20 mouse cellular contexts compared by ENCODE assay signal in the genomic region with DNA sequence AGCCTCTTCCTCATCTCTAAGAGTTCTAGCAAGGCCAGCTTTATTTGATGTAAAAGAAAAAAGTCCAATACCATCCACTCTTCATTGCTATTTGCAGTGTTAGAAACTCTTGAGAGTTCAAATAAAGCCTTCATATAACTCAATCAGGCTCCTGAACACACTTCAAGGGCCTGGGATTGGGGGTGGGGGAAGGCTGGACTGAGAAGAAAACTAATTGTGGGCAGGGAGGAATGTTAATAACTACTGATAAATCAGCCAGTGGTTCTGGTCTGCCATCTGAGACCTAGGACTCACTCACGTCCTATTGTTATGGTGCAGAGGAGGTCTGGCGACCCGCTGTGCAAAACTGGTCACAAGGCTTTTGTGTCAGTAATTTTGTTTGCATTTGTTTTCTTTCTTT. TPM values are rescaled to one million over a fixed set of nuclear protein-coding genes. Genes with fewer than 3 reads are reported as not detected.
A peak's percentile ranks its signal among the peaks of the same experiment; 100 is the strongest.
DNase-seq lines count a peak whose midpoint lies in the region; ATAC-seq lines count a peak whose summit lies in the region.
"Had no signal": no experiment of that assay in that cellular context is flagged by ENCODE, and none has a peak within 500 bp of the region (broad histone marks: within the 10 kb centered on the region; RNA-seq: fewer than 3 reads in every experiment).

No protein-coding gene starts in this region.

- no peak for ATAC-seq in forebrain, embryonic 13.5 days
- no peak for ATAC-seq in monocyte, adult 5-6 weeks (replicated peaks; ENCODE audit: insufficient number of reproducible peaks, low FRiP score, low TSS enrichment, poor library complexity, severe bottlenecking)
- ATAC-seq: activated CD4-positive, CD25-positive, alpha-beta regulatory T cell, adult 4 months; forebrain, embryonic 15.5 days; intestine, postnatal 0 days had no signal

- H3K9me3 ChIP-seq in forebrain, embryonic 10.5 days = no peaks in the 10 kb centered on the region
- no peaks in the 10 kb centered on the region for H3K9me3 ChIP-seq in forebrain, embryonic 13.5 days (replicated peaks)
- H3K9me3 ChIP-seq: embryonic facial prominence, embryonic 10.5 days; forebrain, embryonic 15.5 days; hindbrain, embryonic 15.5 days had no signal

- no peak overlapping the region for H3K4me3 ChIP-seq in forebrain, embryonic 10.5 days
- no peak overlapping the region for H3K4me3 ChIP-seq in forebrain, embryonic 13.5 days
- H3K4me3 ChIP-seq: embryonic facial prominence, embryonic 10.5 days; forebrain, embryonic 15.5 days; hindbrain, embryonic 15.5 days had no signal

- no peaks in the 10 kb centered on the region for H3K36me3 ChIP-seq in forebrain, embryonic 10.5 days (replicated peaks)
- H3K36me3 ChIP-seq in forebrain, embryonic 13.5 days (ENCODE audit: poor library complexity, severe bottlenecking) = no peaks in the 10 kb centered on the region
- H3K36me3 ChIP-seq: embryonic facial prominence, embryonic 10.5 days; forebrain, embryonic 15.5 days; hindbrain, embryonic 15.5 days had no signal

- no peak for DNase-seq in forebrain, embryonic 10.5 days (ENCODE audit: extremely low spot score, low spot score)
- peak; percentile 47 for DNase-seq in ES-CJ7 (ENCODE audit: low read depth, low spot score)
- DNase-seq in Muller cell, postnatal 12 days (ENCODE audit: inconsistent ontology term) = peak; percentile 87
- peak; percentile 16 for DNase-seq in retina, embryonic 14.5 days (ENCODE audit: low spot score)
- no peak for DNase-seq in heart, postnatal 36 days
- DNase-seq: adrenal gland, postnatal 14 days; cerebellum, adult 11-12 months; cerebellum, adult 9-10 months; gastrocnemius, postnatal 36 days; heart, adult 11 months; heart, postnatal 10 days; kidney, adult 8-10 months had no signal

- H3K4me2 ChIP-seq in forebrain, embryonic 13.5 days = no peak overlapping the region
- H3K4me2 ChIP-seq: forebrain, embryonic 15.5 days; hindbrain, embryonic 15.5 days had no signal

- intact Hi-C loops in heart, postnatal 36 days (cut with DNase I) = no loop called here

- H3K9ac ChIP-seq in forebrain, embryonic 13.5 days = no peak overlapping the region
- H3K9ac ChIP-seq: forebrain, embryonic 15.5 days; hindbrain, embryonic 15.5 days had no signal

- 28% methylated on average over 3 of the region's 3 CpGs for WGBS in forebrain, embryonic 10.5 days
- 28% methylated on average over 3 of the region's 3 CpGs for WGBS in forebrain, embryonic 13.5 days

- H3K27me3 ChIP-seq in forebrain, embryonic 10.5 days (ENCODE audit: poor library complexity, severe bottlenecking) = no peaks in the 10 kb centered on the region
- H3K27me3 ChIP-seq in forebrain, embryonic 13.5 days = no peaks in the 10 kb centered on the region
- H3K27me3 ChIP-seq: CH12.LX; forebrain, embryonic 15.5 days; hindbrain, embryonic 15.5 days had no signal

- 0 out of 2 replicates have a peak overlapping the region, but pooled peaks have one; percentile 30 for H3K27ac ChIP-seq in forebrain, embryonic 10.5 days
- H3K27ac ChIP-seq in forebrain, embryonic 13.5 days = no peak overlapping the region
- H3K27ac ChIP-seq: embryonic facial prominence, embryonic 10.5 days; forebrain, embryonic 15.5 days; hindbrain, embryonic 15.5 days had no signal

- peaks cover 19% of the 10 kb centered on the region for H3K4me1 ChIP-seq in forebrain, embryonic 10.5 days
- no peaks in the 10 kb centered on the region for H3K4me1 ChIP-seq in forebrain, embryonic 13.5 days
- H3K4me1 ChIP-seq: forebrain, embryonic 15.5 days; hindbrain, embryonic 15.5 days had no signal

RNA-seq across cellular contexts. Expression of a gene that starts 20.1 kb away (rescaled TPM):
- 20.5 and 23.0 TPM in 2 replicates for polyA plus RNA-seq in forebrain, embryonic 10.5 days (2016; fragmentation: Nextera tagmentation; extraction: Ambion mirVana)
- polyA plus RNA-seq in forebrain, embryonic 13.5 days (2015; fragmentation: Nextera tagmentation; extraction: Ambion mirVana) = 15.6 and 15.9 TPM in 2 replicates
- 34.1 to 46.2 TPM (median 42.8 TPM) in 3 replicates for total RNA-seq in monocyte, adult 5-6 weeks (2017)
- 10 to 100 TPM; 24.4 to 27.7 TPM for total RNA-seq in heart, postnatal 36 days (2021)

RNA-seq across cellular contexts. Expression of a gene that starts 48.3 kb away (rescaled TPM):
- polyA plus RNA-seq in forebrain, embryonic 10.5 days (2016; fragmentation: Nextera tagmentation; extraction: Ambion mirVana) = 231 and 246 TPM in 2 replicates
- polyA plus RNA-seq in forebrain, embryonic 13.5 days (2015; fragmentation: Nextera tagmentation; extraction: Ambion mirVana) = 171 and 174 TPM in 2 replicates
- total RNA-seq in monocyte, adult 5-6 weeks (2017) = 79.8 to 93.6 TPM (median 87.8 TPM) in 3 replicates
- 10 to 100 TPM; 89.6 to 92.4 TPM for total RNA-seq in heart, postnatal 36 days (2021)

RNA-seq across cellular contexts. Expression of a gene that starts 57.1 kb away (rescaled TPM):
- polyA plus RNA-seq in forebrain, embryonic 10.5 days (2016; fragmentation: Nextera tagmentation; extraction: Ambion mirVana) = 26.8 and 32.0 TPM in 2 replicates
- 35.6 and 36.1 TPM in 2 replicates for polyA plus RNA-seq in forebrain, embryonic 13.5 days (2015; fragmentation: Nextera tagmentation; extraction: Ambion mirVana)
- 18.5 to 57.1 TPM (median 24.2 TPM) in 3 replicates for total RNA-seq in monocyte, adult 5-6 weeks (2017)
- 10 to 100 TPM; 60.7 to 68.4 TPM for total RNA-seq in heart, postnatal 36 days (2021)

Comparison
In these comparisons a context has a peak if more than half of its experiments do, and no peak if none do; other contexts are left out.
1. DNase-seq: peak in ES-CJ7 (single experiment), Muller cell, postnatal 12 days (single experiment) and retina, embryonic 14.5 days (single experiment); none in forebrain, embryonic 10.5 days (single experiment) and heart, postnatal 36 days (0 of 2).